Mouse (Mus musculus): ENCODE measurements at regions not wholly inside any gene's neighbourhood (a gene's known extent, or its start where the extent isn't known, plus 50 kb on each side); places are given as distances from the start of the nearest gene placed in this dataset.

DNA sequence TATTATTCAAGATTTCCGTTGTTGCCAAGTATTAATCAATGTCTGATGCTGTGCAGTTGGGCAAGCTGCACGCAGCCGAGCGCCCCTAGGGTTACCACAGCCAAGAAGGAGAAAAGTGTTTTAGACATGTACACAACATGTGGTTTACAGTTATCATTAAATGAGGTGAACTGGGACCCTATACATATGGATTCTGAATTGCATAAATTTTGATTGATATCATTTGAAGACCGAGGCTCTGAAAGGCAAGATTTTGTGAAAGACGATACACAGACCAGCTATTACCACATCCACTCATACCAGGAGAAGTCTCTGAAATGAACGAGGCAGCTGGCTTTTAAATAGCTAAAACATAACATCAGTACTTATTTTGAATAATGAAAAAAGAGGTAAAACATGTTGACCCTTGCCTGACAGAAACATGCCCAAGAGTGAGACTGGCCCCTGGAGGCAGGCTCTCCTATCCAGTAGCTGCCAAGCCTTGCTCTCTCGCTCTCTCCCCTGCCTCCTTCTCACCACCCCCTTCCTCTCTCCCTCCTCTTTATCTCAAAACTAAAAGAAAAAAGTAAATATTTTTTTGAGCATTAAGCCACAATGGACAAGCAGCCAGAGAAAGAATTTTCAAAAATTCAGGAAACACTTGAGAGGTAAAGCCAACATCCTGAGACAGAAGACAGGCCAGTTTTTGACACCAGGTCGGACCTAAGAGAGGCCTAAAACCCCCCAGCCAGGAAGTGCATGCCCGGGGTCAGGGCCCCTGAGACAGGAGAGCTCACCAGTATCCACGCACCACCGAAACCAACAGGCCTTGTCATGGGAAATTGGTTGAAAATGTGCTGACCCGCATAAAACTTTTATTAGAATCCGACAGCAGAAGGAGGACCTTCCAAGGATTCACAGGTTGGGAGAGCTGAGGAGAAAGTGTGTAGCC is 342.9 kb upstream of the Mki67 start:
- intact Hi-C loops (cut with DNase I) = no loop called here
- DNase-seq (ENCODE audit: extremely low spot score in 1 of 2, low spot score in 2 of 2) = no peak

DNA sequence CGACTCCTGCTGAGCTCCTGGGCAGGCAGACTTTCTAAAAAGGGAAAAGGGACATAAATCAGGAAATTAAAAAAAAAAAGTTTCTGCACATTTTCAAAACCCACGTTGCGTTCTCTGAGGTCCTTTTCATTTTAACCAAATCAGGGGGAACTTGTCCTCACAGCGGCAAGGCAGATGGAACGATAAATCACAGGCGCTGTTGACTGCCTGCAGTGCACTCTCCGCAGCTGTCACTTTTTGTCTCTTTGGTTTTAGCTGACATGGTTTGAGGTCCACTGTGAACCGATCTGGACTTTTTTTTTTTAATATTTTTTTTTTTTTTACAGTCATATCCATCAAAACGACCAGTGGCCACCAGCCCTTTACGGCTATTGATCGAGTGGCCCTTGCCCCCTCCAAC is 343.7 kb upstream of the Mki67 start:
- intact Hi-C loops (cut with DNase I) = loop anchor here (5.0 to 10.0 kb wide), 2 partner anchors 415 to 1262 kb away; no protein-coding TSS in a partner anchor

DNA sequence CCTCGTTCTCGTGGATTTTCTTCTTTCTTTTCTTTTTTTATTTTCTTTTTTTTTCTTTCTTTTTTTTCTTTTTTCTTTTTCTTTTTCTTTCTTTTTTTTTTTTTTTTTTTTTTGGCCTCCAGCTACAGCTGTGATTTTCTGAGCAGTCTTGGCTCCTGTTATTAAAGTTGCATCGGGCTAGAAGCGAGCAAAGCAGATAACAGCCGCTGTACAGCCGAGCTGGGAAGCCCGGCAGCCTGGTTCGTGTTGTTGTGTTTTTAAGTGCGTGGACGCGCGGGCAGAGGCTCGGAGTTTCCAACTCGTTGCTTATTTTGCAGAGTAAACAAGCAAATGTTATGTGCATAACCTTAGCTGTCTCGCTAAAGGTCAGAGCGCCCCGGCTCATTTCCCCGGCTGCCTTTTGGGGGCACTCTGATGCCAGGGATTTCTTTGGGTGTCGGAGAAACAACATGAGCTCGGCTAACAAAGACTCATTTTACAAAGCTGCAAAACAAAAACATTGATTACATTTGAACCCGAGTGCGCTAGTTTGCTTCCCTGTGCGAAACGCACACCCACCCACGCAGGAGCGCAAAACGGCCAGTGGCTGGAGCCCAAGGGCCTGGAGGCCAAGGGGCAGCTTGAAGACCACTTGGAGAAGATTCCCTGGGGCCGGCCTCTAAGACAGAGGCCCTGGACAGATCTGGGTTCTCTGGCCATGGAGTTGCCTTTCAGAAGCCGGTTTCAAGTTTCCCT is 344.3 kb upstream of the Mki67 start:
- intact Hi-C loops (cut with DNase I) = loop anchor here (5.0 to 10.0 kb wide), 2 partner anchors 414 to 1262 kb away; no protein-coding TSS in a partner anchor
- DNase-seq (ENCODE audit: extremely low spot score in 1 of 2, low spot score in 2 of 2) = peak; percentile 42 to 43

More for the DNA sequence above, 343.7 kb upstream of the Mki67 start:
- no peak for DNase-seq (ENCODE audit: extremely low spot score in 1 of 2, low spot score in 2 of 2)

DNA sequence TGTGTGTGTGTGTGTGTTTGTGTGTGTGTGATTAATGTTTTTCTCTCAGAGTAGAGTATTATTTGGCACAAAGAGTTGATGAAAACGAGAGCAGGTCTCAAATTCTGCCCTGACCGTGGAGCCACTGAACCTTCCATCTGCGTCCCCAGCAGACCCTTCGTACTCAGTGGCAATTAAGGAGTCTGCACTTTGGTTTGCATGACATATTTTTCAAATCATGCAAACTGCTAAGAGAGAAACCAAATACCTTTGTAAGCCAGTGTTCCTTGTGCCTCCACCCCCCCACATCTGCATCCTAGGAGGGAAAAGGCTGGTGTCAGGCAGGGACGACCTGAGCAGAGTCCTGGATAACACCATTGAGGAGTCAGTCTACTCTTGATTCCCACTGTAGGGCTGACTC is 346.5 kb upstream of the Mki67 start:
- no peak for DNase-seq (ENCODE audit: extremely low spot score in 1 of 2, low spot score in 2 of 2)
- intact Hi-C loops (cut with DNase I) = loop anchor here (5.0 to 10.0 kb wide), 2 partner anchors 412 to 1260 kb away; no protein-coding TSS in a partner anchor

DNA sequence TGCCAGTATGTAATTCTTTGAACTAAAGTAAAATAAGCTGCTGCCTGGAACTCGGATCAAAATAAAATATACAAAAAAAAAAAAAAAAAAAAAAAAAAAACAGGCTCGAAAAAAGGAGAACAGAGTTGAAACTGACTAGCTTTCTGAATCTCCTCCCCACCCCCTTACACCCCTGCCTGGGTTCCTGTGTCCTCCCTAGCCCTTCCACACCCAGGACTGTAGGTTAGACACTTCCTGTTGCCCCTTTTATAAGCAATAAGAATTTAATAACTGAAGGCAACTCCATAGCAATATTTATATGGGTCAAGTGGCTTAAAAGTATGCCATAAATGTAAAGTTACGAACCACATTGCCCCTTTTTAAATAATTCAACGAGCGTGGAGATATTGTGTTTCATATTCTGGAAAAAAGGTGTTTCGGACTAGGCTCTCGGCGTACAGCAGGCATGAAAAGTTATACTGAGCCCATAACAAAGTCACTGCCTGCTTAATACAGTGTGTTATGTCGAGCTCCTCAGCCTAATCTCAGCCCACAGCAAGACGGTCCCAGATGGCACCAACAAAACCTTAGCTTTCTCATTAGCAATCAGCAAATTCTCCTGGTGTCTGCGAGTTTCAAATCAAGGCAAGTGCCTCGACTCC is 349.0 kb upstream of the Mki67 start:
- intact Hi-C loops (cut with DNase I) = loop anchor here (10.0 kb wide), 1 partner anchor 410 kb away; no protein-coding TSS in a partner anchor
- DNase-seq (ENCODE audit: extremely low spot score in 1 of 2, low spot score in 2 of 2) = no peak

DNA sequence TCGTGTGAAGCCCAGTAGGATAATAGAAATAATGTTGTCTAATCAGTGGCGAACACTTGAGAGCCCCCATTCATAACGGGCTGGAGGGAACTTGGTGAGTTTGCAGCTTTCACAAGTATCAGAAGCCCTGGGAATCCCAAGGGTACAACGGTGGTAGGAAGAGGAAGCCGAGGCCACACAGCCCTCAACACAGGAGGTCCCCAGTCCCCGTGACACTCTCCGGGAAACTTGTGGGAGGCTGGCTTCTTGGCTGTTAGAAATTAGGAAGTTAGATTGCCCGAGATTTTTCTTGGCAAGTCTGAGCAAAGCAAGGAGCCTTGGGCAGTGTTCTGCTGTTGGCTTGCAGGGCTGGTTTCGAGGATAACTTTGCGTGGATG is 349.5 kb upstream of the Mki67 start:
- intact Hi-C loops (cut with DNase I) = loop anchor here (10.0 kb wide), 1 partner anchor 409 kb away; no protein-coding TSS in a partner anchor
- no peak for DNase-seq (ENCODE audit: extremely low spot score in 1 of 2, low spot score in 2 of 2)

DNA sequence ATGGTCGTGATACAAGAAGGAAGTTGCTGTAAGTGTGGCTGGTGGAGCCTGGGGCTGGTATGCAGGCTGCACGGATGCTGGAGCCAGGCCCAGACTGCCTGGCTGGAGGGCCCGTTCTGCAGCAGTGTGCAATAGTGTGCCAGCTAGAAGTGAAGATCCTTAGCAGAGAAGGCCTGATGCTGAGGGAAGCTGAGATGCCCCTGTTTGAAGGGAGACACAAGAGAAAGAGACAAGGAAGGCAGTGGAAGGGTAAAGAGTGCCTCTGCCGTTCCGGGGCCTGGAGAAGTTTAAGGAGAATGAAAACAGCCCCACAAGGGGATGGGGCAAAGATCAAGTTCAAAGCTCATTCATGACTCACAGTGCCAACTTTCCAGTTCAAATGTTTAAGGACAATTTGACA is 354.7 kb upstream of the Mki67 start:
- intact Hi-C loops (cut with DNase I) = no loop called here
- no peak for DNase-seq (ENCODE audit: extremely low spot score in 1 of 2, low spot score in 2 of 2)

DNA sequence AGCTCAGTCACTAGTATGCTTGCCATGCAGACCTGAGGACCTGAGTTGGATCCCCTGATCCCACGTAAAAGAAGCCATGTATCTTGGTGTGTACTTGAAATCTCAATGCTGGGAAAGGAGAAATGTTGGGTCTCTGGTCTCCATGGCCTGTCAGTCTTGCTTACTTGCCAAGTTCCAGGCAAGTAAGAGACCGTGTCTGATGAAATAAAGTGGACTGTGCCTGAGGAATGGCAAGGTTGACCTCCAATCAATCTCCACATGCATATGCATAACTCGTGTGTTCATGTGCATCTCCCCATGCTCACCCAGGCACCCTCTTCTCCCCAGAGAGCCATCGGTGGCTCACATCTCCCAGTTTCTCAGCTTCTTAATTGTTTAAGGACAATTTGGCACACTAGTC is 355.2 kb upstream of the Mki67 start:
- DNase-seq (ENCODE audit: extremely low spot score in 1 of 2, low spot score in 2 of 2) = no peak
- intact Hi-C loops (cut with DNase I) = no loop called here

DNA sequence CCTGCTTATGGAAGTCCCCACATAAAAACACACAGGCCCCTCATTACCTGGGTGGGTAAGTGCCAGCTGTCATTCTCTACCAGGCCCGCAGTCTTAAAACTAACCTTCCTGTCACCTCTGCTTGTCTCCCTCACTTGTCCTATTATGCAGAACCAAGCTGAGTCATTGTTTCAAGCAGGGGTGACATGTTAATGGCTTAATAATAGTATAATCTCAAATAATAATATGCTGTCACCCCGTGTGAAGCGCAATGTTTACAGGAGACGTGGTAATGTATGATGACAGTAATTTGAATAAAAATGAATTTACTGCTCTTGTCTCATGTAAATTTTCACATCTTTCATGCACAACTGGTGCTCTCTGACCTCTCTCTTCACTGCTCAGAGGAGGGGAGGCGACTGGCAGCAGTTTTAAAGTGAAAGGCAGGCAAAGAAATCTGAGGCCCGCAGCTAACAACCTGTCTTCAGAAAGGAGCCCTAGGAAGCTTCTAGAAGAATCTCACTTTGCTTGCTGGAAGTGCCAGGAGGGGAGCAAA is 357.2 kb upstream of the Mki67 start:
- DNase-seq (ENCODE audit: extremely low spot score in 1 of 2, low spot score in 2 of 2) = no peak
- intact Hi-C loops (cut with DNase I) = no loop called here

DNA sequence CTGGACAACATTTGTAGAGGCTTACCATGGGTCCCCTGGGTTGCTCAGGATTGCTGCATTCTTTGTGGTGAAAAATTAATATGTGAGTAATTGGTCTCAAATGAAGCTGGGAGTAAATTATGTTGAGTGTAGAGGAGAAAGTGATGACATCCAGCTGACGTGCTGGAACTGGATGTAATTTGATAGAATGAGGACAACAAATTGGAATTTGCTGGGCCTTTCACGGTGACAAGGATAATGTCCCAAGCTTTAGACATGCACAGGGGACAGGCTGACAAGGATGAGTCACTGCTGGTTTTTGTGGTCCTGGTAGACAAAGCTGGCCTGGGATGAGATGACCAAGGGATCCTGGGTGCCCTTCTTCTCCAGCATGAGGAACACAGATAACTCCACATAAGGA is 357.9 kb upstream of the Mki67 start:
- intact Hi-C loops (cut with DNase I) = no loop called here
- no peak for DNase-seq (ENCODE audit: extremely low spot score in 1 of 2, low spot score in 2 of 2)

DNA sequence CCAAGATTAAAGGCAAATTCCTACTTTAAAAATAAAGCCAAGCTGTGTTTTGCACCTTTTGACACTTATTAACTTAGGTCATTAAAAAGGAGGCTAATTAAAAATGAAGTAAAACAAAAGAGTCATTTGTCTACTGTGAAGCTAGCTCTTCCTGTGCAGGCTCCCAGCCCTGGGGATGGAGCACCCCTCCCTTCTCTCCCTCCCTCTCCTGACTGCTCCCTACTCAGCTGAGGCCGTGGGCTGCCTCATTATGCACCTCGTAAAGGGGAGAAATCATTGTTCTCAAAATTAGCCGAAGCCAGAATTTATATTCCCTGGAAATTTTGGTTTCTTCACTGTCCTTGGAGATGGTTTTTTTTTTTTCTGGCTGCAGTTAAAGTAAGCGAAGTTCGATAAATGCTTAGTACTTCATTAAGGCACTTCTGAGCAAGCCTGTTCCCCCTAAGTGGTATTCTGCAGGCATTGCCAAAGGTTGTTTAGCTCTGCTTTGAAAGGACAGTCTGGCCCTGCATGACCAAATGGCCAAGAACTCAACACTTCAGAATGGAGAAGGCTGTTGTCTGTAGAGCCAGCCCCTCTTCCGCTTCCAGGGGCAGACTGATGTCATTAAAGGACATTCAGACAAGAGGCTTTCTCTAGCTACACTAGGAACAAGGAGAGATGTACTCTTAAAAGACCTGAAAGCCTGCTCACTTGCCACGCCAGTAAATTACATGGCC is 365.5 kb upstream of the Mki67 start:
- intact Hi-C loops (cut with DNase I) = no loop called here

DNA sequence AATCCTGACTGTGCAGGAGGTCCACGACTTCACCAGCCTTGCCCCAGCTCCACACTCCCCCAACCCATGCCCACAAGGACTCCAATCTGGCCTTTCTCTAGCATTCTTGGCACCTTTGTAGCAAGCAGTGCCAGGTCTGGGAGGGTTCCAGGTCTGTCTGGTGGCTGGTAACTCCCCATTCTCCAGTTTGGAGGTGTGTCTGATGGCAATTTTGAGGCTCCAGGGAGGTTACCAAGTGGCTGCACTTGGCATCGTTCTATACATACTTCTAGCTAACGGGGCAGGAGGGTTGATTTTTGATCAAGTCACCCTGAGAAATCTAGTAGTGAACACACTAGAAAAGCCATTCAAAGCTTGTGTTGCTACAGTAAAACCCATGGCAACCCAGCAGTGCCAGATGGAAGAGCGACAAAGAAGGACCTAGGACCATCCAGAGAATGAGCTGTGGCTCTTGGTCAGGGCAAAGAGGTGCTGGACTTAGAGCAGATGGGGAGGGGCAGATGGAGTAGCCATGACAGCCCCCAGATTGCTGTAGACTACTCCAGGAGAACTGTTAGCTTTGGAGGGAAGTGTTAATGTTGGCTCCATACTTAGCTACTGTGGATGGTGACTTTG is 366.2 kb upstream of the Mki67 start:
- intact Hi-C loops (cut with DNase I) = no loop called here
- DNase-seq (ENCODE audit: extremely low spot score in 1 of 2, low spot score in 2 of 2) = peak in 1 of 2 experiments; percentile 46

More for the DNA sequence above, 365.5 kb upstream of the Mki67 start:
- peak in 1 of 2 experiments; percentile 27 for DNase-seq (ENCODE audit: extremely low spot score in 1 of 2, low spot score in 2 of 2)

DNA sequence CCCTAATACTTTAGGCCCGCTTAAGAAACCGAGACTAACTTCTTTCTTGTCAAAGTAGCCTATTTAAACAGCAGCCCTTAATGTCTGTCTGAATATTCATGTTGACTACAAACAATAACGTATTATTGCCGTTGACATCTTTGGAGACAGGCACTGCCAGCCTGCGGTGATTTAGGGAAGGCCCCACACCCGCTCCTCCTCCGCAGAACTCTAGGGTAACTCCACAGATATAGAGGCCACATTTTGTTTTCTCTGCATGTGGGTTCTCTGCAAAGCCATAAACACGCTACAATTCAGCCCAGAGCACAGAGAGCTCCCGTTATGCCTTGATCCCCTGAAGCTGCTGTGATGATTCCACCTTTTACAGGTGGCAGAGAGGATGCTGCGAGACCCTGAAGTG is 366.8 kb upstream of the Mki67 start:
- intact Hi-C loops (cut with DNase I) = no loop called here
- DNase-seq (ENCODE audit: extremely low spot score in 1 of 2, low spot score in 2 of 2) = no peak

DNA sequence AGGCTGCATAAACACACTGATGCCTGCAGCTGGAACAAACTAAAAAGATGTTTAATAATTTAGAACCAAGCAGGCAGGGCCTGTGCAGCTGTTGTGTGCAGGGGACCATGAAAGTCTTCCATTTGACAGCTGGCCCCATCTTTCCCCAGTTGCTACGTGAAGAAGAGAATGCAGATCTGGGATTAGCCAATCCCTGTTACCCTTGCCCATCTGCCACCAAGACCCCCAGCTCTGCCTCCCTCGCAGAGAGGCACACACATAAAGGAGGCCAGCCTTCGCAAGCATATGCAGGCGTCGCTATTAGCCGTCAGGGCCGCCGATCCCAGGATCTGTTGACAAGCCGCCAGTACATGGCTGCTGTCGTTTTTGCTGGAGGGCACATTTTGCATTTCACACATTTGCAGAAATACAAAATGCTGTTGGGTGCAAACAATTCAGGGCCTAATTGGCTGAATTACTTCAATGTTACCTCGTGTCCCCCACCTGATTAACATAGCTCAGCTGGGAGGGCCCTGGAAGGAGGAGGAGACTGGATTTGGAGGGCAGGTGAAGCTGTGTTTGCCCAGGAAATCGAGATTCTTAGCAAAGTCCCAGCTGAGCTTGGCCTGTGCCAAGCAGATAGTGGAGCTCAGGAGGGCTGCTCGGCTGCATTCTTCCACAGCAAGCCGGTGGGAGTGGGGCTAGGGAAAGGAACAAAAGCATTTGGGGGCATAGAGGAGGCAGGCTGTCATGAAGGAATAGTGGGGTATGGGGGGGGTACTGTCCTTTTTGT is 367.6 kb upstream of the Mki67 start:
- no peak for DNase-seq (ENCODE audit: extremely low spot score in 1 of 2, low spot score in 2 of 2)
- intact Hi-C loops (cut with DNase I) = no loop called here

DNA sequence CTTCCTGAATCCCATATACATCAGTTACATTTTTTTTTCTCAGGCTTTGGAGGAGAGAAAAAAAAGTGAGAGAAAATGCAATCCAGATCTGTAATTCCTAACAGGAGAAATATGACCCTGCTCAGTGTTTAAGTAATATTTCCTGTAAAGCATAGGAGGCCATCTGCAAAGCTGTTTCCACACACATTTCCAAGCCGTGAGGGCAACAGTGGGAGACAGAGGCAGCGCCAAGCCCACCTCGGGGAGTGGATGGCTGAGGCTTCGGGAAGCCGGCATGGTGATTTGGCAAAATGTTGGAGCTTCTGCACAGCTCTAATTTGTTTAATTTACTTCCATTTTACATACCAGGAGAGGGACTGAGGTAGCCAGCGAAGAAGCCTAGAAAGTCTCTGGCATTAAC is 372.6 kb upstream of the Mki67 start:
- intact Hi-C loops (cut with DNase I) = no loop called here

DNA sequence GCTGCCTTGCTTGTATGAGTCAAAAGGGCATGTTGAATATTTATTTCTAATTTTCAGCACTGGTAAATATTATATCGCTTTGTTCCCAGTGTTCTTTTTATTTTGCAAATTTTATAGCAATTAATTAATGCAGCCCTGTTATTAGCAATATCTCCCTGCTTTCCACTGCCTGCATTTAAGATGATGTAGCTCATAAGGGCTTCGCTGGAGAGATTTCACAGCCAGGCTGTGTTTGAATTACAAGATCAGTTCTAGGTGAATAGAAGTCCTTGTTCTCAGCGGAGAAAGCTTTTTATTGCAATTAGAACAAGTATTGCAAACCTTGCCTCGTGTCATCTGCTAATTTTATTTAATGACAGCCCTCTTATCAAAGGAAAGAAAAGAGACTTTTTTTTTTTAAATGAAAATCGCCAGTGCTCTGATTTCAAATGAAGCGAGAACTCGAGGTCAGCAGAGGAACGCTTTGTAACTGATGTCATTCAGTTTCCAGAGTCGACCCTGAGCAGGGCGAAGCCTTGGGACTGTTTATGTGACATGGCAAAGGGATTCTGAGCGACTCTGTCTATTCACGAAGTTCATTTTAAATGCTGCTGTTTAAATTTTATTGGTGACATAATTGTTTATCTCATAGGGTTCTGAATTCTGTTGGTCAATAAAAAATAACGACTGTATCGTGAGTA is 378.7 kb upstream of the Mki67 start:
- intact Hi-C loops (cut with DNase I) = no loop called here
- no peak for DNase-seq (ENCODE audit: extremely low spot score in 1 of 2, low spot score in 2 of 2)

More for the DNA sequence above, 372.6 kb upstream of the Mki67 start:
- DNase-seq (ENCODE audit: extremely low spot score in 1 of 2, low spot score in 2 of 2) = no peak

DNA sequence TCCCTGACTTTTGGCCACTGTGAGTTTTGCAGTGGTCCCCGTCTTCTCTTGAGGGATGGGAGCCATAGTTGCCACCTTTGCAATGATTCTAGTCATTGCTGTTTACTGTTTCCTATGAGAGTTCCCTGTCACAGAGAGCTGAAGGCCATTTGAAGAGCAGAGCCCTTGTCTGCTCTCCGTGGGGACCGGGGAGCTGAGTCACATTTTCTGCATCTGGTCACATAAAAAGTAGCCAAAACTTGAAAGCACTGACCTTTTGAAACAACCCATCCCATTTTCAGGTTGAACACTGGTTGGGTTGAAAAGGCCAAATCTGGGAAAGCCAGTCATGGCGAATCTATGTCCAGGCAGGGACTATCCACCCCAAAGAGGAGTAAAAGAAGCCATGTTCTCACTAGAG is 387.9 kb upstream of the Mki67 start:
- intact Hi-C loops (cut with DNase I) = no loop called here
- no peak for DNase-seq (ENCODE audit: extremely low spot score in 1 of 2, low spot score in 2 of 2)

All from left cerebral cortex, postnatal 10 days (tissue).